Mouse (Mus musculus) lung, embryonic 15.5 days (tissue): Measurements from ENCODE around the gene Cyp2s1. TPM values are rescaled to one million over a fixed set of nuclear protein-coding genes. Genes with fewer than 3 reads are reported as not detected.

ENCODE experiments used
- microRNA-seq: library from miRNA; unstranded; fragments of <30 nt; microRNA quantifications from one replicate; pipeline ENCODE4, GENCODE M21; 2016
- polyA plus RNA-seq: library from polyadenylated mRNA; unstranded; fragments of >200 nt; fragmentation: Nextera tagmentation; extraction: Ambion mirVana; gene quantifications from 2 replicates; pipeline ENCODE4 v1.2.1, GENCODE M21; 2015

Gene Cyp2s1
- polyA plus RNA-seq, 1 experiment from 2014 or later = 11.4 TPM

Small RNA genes within 50 kb of the gene (microRNA-seq; reads per million reads assigned to microRNA genes)
- gene Gm24865 = not detected

Other genes starting within 250 kb of the Cyp2s1 start
- not detected in 2 replicates for gene Erich4, start 201.0 kb downstream of the Cyp2s1 start, polyA plus RNA-seq
- gene Dmac2, start 197.5 kb downstream of the Cyp2s1 start, polyA plus RNA-seq = 31.5 and 34.6 TPM in 2 replicates
- gene B3gnt8, start 190.3 kb downstream of the Cyp2s1 start, polyA plus RNA-seq = 9.9 and 11.4 TPM in 2 replicates
- gene Bckdha, start 157.9 kb downstream of the Cyp2s1 start, polyA plus RNA-seq = 55.9 and 57.0 TPM in 2 replicates
- 75.7 and 78.7 TPM in 2 replicates for gene Exosc5, start 157.7 kb downstream of the Cyp2s1 start, polyA plus RNA-seq
- gene Tmem91, start 141.7 kb downstream of the Cyp2s1 start, polyA plus RNA-seq = 2.1 and 2.6 TPM in 2 replicates
- 26.8 and 30.9 TPM in 2 replicates for gene B9d2, start 136.1 kb downstream of the Cyp2s1 start, polyA plus RNA-seq
- 2.9 and 3.5 TPM in 2 replicates for gene Tgfb1, start 129.9 kb downstream of the Cyp2s1 start, polyA plus RNA-seq
- 18.2 and 19.2 TPM in 2 replicates for gene Ccdc97, start 97.8 kb downstream of the Cyp2s1 start, polyA plus RNA-seq
- gene Hnrnpul1, start 62.2 kb downstream of the Cyp2s1 start, polyA plus RNA-seq = 56.9 and 58.5 TPM in 2 replicates
- gene Axl, start 28.2 kb downstream of the Cyp2s1 start, polyA plus RNA-seq = 53.7 and 56.5 TPM in 2 replicates
- 0.35 and 0.59 TPM in 2 replicates for gene Cyp2b10, start 80.7 kb upstream of the Cyp2s1 start, polyA plus RNA-seq
- not detected in 2 replicates for gene Cyp2b13, start 244.6 kb upstream of the Cyp2s1 start, polyA plus RNA-seq